Mouse (Mus musculus): ENCODE measurements around the gene Mlst8.
A peak's percentile ranks its signal among the peaks of the same experiment; 100 is the strongest.

Gene Mlst8

GRCm38 (mm10) chr17:24478663-24479380, at the start of gene Mlst8:
Gene Mlst8 (minus strand): TSS chr17:24479078.
- Histone ChIP-seq H3K4me1 (replicated peaks; ENCODE audit: low read depth, low read length) (peaks cover 48% of the 10 kb centered on the region), H3K36me3 (ENCODE audit: insufficient read depth, low read length) (peaks cover 43% of the 10 kb centered on the region), H3K27me3 (ENCODE audit: insufficient read depth, low read length) (no peaks in the 10 kb centered on the region), H3K4me3 (replicated peaks; ENCODE audit: low read length) (peak within 1 kb of the TSS; percentile 99), H3K9me3 (ENCODE audit: low read length) (no peaks in the 10 kb centered on the region)
- TF ChIP-seq CTCF (conservative IDR thresholded peaks at IDR 0.05; ENCODE audit: low read length) (peak; percentile 74), POU5F1 (IDR thresholded peaks at IDR 0.05; ENCODE audit: borderline replicate concordance, low read length) (no peak)

- peak overlapping the region; percentile 96 for H3K4me3 ChIP-seq (replicated peaks; ENCODE audit: low read length)
- H3K4me1 ChIP-seq (replicated peaks; ENCODE audit: low read depth, low read length) = peaks cover 66% of the 10 kb centered on the region
- H3K36me3 ChIP-seq (ENCODE audit: insufficient read depth, low read length) = peaks cover 60% of the 10 kb centered on the region
- no peaks in the 10 kb centered on the region for H3K27me3 ChIP-seq (ENCODE audit: insufficient read depth, low read length)
- H3K9me3 ChIP-seq (ENCODE audit: low read length) = no peaks in the 10 kb centered on the region
- no peak for TF ChIP-seq NANOG (IDR thresholded peaks at IDR 0.05; ENCODE audit: borderline replicate concordance, low read length)
- no peak for TF ChIP-seq CTCF (conservative IDR thresholded peaks at IDR 0.05; ENCODE audit: low read length)
- no peak for TF ChIP-seq POU5F1 (IDR thresholded peaks at IDR 0.05; ENCODE audit: borderline replicate concordance, low read length)
Measured at GRCm38 (mm10) chr17:24528560-24528918, 49.7 kb upstream of the Mlst8 start.

GRCm38 (mm10) chr17:24527723-24528559, 49.1 kb upstream of the Mlst8 start, which contains the start of gene Traf7:
Gene Traf7 (minus strand): TSS chr17:24527938.
- Histone ChIP-seq H3K4me1 (replicated peaks; ENCODE audit: low read depth, low read length) (peaks cover 64% of the 10 kb centered on the region), H3K4me3 (replicated peaks; ENCODE audit: low read length) (peak within 1 kb of the TSS; percentile 99), H3K9me3 (ENCODE audit: low read length) (no peaks in the 10 kb centered on the region), H3K36me3 (ENCODE audit: insufficient read depth, low read length) (peaks cover 65% of the 10 kb centered on the region), H3K27me3 (ENCODE audit: insufficient read depth, low read length) (no peaks in the 10 kb centered on the region)
- no peak for TF ChIP-seq CTCF (conservative IDR thresholded peaks at IDR 0.05; ENCODE audit: low read length)
- peak; percentile 19; the same call in 1 of the 2 replicates for TF ChIP-seq NANOG (IDR thresholded peaks at IDR 0.05; ENCODE audit: borderline replicate concordance, low read length)

- Histone ChIP-seq H3K4me3 (replicated peaks; ENCODE audit: low read length) (peak overlapping the region; percentile 99), H3K9me3 (ENCODE audit: low read length) (no peaks in the 10 kb centered on the region), H3K27me3 (ENCODE audit: insufficient read depth, low read length) (no peaks in the 10 kb centered on the region), H3K36me3 (ENCODE audit: insufficient read depth, low read length) (peaks cover 68% of the 10 kb centered on the region), H3K4me1 (replicated peaks; ENCODE audit: low read depth, low read length) (peaks cover 57% of the 10 kb centered on the region)
- TF ChIP-seq NANOG (IDR thresholded peaks at IDR 0.05; ENCODE audit: borderline replicate concordance, low read length) (no peak), POU5F1 (IDR thresholded peaks at IDR 0.05; ENCODE audit: borderline replicate concordance, low read length) (no peak), CTCF (conservative IDR thresholded peaks at IDR 0.05; ENCODE audit: low read length) (no peak)
Measured at GRCm38 (mm10) chr17:24527315-24527714, 48.4 kb upstream of the Mlst8 start.

GRCm38 (mm10) chr17:24524734-24525133, 45.9 kb upstream of the Mlst8 start:
- Histone ChIP-seq H3K27me3 (ENCODE audit: insufficient read depth, low read length) (no peaks in the 10 kb centered on the region), H3K4me1 (replicated peaks; ENCODE audit: low read depth, low read length) (peaks cover 44% of the 10 kb centered on the region), H3K9me3 (ENCODE audit: low read length) (no peaks in the 10 kb centered on the region), H3K4me3 (replicated peaks; ENCODE audit: low read length) (0 out of 2 replicates have a peak overlapping the region, but pooled peaks have one; percentile 17), H3K36me3 (ENCODE audit: insufficient read depth, low read length) (peaks cover 71% of the 10 kb centered on the region)
- TF ChIP-seq NANOG (IDR thresholded peaks at IDR 0.05; ENCODE audit: borderline replicate concordance, low read length) = no peak
- no peak for TF ChIP-seq POU5F1 (IDR thresholded peaks at IDR 0.05; ENCODE audit: borderline replicate concordance, low read length)
- TF ChIP-seq CTCF (conservative IDR thresholded peaks at IDR 0.05; ENCODE audit: low read length) = no peak

- peaks cover 87% of the 10 kb centered on the region for H3K36me3 ChIP-seq (ENCODE audit: insufficient read depth, low read length)
- H3K4me3 ChIP-seq (replicated peaks; ENCODE audit: low read length) = no peak overlapping the region
- peaks cover 39% of the 10 kb centered on the region for H3K4me1 ChIP-seq (replicated peaks; ENCODE audit: low read depth, low read length)
- no peaks in the 10 kb centered on the region for H3K9me3 ChIP-seq (ENCODE audit: low read length)
- TF ChIP-seq POU5F1 (IDR thresholded peaks at IDR 0.05; ENCODE audit: borderline replicate concordance, low read length) (no peak), NANOG (IDR thresholded peaks at IDR 0.05; ENCODE audit: borderline replicate concordance, low read length) (no peak), CTCF (conservative IDR thresholded peaks at IDR 0.05; ENCODE audit: low read length) (no peak)
- no peaks in the 10 kb centered on the region for H3K27me3 ChIP-seq (ENCODE audit: insufficient read depth, low read length)
Measured at GRCm38 (mm10) chr17:24520450-24520849, 41.6 kb upstream of the Mlst8 start.

GRCm38 (mm10) chr17:24514270-24515257, 35.7 kb upstream of the Mlst8 start:
- H3K4me3 ChIP-seq (replicated peaks; ENCODE audit: low read length) = peak overlapping the region; percentile 45
- no peak for TF ChIP-seq POU5F1 (IDR thresholded peaks at IDR 0.05; ENCODE audit: borderline replicate concordance, low read length)
- no peak for TF ChIP-seq CTCF (conservative IDR thresholded peaks at IDR 0.05; ENCODE audit: low read length)
- TF ChIP-seq NANOG (IDR thresholded peaks at IDR 0.05; ENCODE audit: borderline replicate concordance, low read length) = no peak
- H3K36me3 ChIP-seq (ENCODE audit: insufficient read depth, low read length) = peaks cover 98% of the 10 kb centered on the region
- peaks cover 42% of the 10 kb centered on the region for H3K4me1 ChIP-seq (replicated peaks; ENCODE audit: low read depth, low read length)
- no peaks in the 10 kb centered on the region for H3K27me3 ChIP-seq (ENCODE audit: insufficient read depth, low read length)
- no peaks in the 10 kb centered on the region for H3K9me3 ChIP-seq (ENCODE audit: low read length)
